Mouse (Mus musculus): ENCODE results near the gene Mettl25.

Mettl25 gene

GRCm38 (mm10) chr10:105753831-105754605 lies 87.2 kb downstream of the Mettl25 start:
- in situ Hi-C loops (cut with MboI; ENCODE audit: low sequenced_read_pairs) = no loop called here

- in situ Hi-C loops (cut with MboI; ENCODE audit: low sequenced_read_pairs) = no loop called here
Measured at GRCm38 (mm10) chr10:105746019-105746418, 95.2 kb downstream of the Mettl25 start.

DNA sequence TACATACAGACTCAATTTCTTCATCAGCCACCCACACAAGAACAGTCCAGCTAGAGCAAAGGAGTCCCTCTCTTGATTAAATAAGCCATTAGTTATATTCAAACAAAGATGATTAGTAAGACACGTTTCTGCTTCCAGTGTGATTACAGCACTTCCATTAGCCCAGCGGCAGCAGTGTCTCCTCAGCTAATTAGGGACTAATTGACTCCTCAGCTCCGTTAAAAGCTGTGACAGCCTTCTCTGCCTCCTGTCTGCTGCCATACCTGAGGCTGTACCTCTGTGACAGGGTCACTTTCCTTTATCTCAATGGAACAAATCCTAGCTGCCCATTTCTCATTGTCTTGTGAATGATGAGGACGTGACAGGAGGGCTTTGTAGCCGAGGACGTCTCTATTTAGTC lies 99.4 kb downstream of the Mettl25 start:
- in situ Hi-C loops (cut with MboI; ENCODE audit: low sequenced_read_pairs) = no loop called here

GRCm38 (mm10) chr10:105738942-105739341 lies 102.2 kb downstream of the Mettl25 start:
- in situ Hi-C loops (cut with MboI; ENCODE audit: low sequenced_read_pairs) = no loop called here

DNA sequence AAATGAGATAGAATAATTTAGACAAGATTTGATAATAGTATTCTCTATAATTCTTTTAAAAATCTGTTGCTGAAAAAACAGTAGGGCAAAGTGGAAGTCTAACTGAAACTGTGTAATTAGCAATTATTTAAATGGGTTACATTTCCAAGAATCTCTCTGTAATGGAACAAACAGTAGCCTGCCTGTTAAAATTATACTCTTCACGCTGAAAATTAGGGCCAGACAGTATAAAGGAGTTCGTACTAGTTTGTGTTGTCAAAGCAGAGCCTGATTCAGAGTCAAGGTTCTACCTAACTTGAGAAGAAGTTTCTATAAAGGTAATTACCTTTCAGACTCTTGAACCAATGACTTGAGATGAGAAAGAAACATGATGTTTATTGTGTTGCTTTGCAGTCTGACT lies 113.4 kb downstream of the Mettl25 start:
- in situ Hi-C loops (cut with MboI; ENCODE audit: low sequenced_read_pairs) = no loop called here

- in situ Hi-C loops (cut with MboI; ENCODE audit: low sequenced_read_pairs) = no loop called here
Measured at GRCm38 (mm10) chr10:105727353-105727752, 113.8 kb downstream of the Mettl25 start.

DNA sequence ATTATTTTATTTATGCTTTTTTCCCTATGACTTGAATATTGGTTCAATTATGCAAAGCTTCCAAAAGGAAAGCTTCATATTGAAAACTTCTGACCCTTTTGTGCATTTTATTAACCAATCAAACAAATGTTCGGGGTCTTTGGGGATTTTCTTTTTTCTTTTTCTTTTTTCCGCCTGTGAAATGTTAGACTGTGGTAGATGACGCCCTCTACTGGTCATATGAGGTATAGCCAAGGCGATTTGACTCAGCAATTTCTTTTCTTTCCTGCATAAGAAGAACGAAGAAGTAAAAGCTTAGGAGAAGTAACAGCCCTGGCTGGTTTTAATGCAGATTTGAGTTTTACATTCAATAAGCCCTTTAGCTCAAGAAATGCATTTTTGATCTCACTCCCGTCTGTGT lies 126.3 kb downstream of the Mettl25 start:
- in situ Hi-C loops (cut with MboI; ENCODE audit: low sequenced_read_pairs) = no loop called here

DNA sequence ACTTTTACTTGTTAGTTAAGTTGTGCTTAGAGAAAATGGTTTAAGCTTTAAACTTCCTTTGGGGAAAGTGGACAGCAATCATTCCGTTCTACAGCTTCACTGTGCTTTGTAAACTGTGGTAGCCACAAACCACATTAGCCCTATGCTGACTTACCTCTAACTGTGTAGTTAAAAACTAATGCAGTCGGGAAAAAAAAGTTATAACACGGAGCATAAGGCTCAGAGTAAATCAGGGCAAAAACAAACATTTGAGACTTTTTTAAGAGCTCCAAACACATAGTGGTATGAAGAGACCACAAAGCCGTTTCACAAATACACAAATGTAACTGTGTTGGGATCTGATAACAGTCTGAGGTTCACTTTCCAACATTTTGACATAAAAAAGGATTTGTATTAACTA lies 126.8 kb downstream of the Mettl25 start:
- in situ Hi-C loops (cut with MboI; ENCODE audit: low sequenced_read_pairs) = no loop called here

GRCm38 (mm10) chr10:105713222-105713621 lies 128.0 kb downstream of the Mettl25 start:
- in situ Hi-C loops (cut with MboI; ENCODE audit: low sequenced_read_pairs) = no loop called here
